Mouse (Mus musculus): ENCODE data around the gene Ror1.

Ror1 gene

DNA sequence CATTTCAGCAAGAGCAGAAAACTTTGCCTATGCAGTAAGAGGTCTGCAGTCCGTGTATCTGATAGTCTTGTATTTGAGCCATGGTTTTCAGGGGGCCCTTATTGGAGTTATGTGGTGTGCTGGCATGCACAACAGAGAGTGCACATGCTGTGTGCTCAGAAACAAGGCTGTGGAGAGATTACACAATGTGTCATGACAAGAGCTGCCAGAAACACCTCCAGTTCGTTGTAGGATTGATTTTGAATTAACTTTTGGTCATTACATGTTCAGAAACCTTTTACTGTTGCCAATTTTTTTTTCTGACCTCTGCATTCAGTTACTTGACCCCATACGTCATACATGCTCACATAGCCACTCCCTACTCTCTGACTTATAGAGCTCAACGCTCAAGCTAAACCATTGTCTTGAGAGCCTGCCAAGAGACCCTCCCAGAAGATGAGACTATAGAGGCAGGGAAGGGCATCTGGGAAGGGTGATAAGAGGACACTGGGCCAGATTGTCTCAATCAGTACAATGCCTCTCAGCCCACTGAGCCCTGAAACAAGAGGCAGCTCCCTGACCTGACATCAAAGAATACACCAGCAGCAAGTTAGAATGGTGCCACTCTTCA lies 232.9 kb downstream of the Ror1 start:
- DNase-seq = no peak

DNA sequence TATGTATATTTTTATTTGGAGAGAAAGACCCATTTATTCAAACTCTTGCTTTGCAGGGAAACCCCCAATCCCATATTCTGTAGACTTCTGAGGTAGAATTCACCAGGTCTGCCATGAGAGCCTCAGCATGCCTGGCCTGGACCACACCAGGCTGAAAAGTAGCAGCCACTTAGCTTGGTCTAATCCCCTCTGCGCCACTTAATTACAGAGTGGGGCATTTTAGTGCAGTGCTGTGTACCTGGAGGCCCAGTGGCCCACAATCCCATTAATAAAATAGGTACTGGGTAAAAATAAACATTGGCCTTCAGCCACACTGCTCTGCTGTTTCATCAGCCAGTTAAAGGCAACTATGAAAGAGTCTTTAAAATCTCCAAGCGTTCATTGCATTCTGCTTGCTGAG lies 239.6 kb downstream of the Ror1 start:
- DNase-seq = no peak

DNA sequence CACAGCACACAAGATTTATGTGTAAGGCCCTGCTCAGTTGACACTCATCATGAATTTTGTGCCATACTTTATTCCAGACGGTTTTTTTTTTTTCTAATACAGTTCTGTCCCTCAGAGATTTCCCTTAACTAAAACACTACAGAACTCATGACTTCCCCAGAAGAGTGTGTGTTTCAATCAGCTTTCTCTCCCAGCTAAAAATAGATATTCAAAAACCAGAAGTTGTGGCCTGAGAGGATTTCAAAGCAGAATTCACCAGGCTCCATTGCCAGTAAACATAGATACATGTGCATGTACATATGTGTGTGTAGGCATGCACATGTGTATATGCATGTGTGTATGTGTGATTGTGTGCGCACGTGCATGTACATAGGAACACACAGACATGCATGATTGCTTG lies 252.2 kb downstream of the Ror1 start:
- no peak for DNase-seq

DNA sequence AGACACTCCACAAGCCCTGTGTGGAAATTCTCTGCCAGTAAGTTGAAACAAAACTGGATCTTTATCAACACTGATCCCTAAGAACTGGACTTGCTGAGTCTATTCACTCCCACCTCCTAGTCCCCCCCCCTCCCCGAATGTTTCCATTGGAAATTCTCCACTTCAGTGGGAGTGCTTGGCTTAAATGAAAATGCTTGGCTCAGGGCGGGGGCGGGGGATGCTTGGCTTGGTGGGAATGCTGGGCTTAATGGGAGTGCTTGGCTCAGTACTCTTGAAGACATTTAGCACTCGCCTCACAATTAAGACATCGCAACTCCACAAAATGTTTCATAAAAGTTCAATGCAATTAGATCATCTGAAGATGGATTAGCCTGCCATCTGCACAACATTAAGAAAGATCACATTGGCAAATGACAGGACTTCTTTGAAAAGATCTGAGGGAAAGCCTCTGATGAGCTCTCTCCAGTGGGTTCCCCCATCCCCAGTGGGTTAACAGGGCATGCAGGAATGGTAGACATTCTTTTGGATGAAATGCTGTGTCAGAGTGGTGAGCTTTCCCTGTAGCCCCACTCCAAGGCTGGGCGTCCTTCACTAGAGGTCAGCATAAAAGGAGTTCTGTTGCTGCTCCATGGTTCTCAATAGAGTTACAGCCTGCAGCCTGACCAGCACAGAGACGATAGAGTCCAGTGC lies 254.7 kb downstream of the Ror1 start:
- DNase-seq = no peak

DNA sequence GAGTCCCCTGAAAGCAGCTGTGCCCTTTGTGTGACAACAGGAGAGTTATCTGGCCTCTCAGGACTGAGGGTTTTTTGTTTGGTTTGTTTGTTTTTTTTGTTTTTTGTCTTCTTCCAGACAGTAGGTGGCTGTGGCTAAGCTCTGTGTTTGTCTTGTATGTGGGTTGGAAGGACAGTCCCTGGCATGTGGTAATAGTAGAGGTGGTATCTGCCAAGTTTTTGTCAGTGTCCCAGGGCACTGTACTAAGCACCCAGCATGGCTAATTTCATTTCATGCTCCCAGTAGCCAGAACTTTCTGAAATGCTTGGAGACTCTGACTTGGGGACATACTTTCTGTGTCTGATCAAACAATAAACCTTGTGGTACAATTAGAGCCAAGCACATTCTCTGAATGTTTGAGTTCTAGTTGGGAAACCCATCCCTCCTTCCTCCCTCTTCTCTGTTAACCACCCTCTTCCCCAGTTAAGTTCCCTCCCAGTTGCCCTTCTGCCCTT lies 256.3 kb downstream of the Ror1 start:
- no peak for DNase-seq

DNA sequence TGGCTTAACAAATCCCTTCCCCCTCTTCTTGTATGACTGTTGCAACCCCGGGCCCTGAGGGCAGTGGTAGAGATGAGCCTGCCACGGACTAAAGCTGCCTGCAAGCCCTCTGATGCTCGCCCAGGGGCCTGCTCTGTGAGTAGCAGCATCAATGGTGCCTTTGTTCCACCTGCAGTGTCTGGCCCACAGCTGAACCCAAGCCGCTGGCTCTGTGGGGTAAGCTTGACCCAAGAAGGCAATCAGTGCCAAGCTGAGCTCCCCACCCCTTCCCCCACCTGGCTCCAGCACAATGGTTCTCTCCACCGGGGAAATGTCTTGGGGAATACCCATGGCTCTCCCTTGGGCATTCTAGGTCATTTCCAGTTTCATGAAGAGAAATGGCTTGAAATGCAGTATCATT lies 260.0 kb downstream of the Ror1 start:
- DNase-seq = no peak

DNA sequence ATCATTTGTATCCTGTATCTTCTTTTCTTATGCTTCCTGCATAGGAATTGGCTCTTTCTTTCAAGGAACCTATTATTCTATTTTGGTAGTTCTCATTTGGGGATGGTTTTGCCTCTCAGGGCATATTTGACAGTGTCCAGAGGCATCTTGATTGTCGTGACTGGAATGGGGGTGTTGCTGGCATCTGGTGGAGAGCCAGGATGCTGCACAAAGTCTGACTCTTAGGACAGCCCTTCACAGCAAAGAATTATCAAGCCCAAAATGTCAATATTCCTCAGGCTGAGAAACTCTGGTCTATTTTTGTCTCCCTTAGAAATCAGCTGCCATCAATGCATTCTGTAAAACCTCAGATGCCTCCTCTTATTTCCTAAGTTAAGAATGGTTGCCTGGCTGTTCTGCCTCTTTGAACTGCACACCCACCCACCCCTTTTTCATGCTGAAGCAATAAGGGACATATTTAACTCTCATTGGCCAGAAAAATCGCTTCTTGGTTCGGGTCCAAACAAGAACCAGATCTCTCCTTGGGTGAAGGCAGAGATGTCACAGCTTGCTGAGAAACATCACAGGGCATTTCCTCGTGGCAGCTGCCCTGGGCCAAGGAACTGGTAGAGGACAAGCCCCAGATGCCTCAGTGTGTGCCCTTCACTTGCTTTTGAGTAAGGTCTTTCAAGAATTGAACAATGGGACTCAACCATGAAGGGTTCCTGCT lies 262.4 kb downstream of the Ror1 start:
- DNase-seq = no peak

DNA sequence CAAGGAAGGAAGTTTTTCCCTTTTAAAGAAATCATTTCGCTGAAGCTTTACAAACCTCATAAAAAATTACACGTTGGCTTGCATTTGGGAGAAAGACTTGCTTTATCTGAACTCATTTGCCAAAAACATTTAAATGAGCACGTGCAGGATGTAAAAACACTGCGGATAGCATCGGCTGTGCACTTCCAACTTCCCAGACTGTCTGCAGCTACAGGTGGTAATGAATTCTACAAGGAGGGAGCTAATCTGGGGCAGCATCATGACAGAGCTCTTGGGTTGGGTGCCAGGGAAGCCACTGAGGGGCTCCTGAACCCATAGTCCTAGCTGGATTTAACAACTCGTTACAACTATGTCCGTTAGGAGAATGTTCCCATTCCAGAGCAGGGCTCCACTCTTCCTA lies 268.1 kb downstream of the Ror1 start:
- DNase-seq = no peak

DNA sequence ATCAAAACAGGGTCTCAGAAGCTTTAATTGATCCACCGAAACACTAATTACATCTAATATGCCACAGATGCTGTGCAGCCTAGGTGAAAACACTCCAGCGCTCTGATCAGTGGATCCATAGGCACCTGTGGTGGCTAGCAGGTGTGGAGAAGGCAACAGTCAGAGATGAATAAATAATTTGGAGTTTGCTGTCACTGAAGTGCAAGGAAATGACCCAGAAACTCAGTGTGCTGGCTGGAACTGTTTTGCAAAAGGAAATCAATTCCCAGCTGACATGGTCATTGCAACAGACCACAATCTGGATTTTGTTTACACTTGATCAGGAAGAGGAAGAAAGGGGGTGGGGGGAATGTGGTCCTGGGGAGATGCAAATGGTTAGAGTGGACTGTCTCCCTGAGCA lies 273.1 kb downstream of the Ror1 start:
- no peak for DNase-seq

DNA sequence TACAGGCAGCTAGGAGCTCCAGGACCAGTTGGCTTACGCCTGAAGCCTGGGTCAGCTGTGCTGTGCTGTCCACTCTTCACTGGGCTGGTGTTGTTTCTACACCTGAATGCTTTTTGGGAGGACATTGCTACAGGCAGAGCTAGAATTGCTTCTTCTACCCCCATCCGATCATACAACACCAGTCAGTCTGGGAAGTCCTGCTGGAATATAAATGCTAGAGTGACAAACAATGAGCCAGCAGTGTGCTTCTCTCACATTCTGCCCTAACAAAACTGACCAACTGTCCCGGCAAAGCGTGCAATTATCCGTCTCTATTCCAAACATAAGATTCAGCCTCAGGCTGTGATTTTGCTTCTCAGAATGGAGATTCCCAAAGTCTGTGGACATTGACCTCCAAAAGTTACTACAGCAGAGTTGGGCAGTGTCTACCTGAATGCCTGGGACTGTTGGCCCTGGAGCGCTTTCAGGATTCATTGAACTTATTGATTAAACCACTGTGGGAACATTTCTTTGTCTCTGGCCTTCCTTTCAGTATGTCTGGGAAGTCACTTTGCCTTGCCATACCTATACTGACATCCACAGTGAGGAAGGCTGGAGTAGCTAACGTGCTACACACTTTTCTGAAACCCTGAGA lies 274.1 kb downstream of the Ror1 start:
- DNase-seq = no peak

DNA sequence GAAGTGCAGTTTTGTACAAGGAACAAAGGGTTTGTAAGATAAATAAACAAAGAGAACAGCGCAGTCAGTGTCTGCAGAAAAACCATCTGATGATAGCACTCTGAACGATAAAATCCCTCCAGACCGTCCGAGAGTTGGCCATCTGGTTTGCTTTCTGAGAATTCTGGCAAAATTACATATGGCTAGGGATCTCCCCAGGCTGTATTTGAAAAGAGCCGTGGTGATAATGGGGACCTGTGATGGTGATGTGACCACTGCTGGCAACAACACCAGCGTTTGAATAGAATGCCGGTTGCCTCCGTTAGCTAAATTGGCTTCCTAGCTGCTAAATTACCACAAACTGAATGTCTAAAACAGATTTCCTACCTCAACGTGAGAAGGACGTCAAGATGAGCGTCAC lies 277.2 kb downstream of the Ror1 start:
- no peak for DNase-seq

DNA sequence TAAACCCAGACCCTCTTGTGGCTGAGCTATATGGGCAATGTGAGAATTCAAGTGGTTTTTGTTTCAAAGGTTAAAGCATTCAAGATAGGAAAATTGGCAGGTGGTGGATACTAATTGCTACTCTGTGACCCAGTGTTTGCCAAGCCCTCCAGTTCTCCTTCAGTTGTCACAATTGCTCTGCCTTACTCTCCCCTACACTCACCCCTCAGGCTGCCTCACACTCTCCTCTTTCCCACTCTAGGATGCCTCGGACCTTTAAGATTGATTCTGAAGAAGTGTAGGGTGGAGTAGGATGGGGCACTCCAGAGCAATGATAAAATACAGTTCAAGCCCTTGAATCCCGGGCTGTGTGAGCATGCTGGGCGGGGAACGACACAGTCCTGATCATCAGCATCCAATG lies 278.2 kb downstream of the Ror1 start:
- DNase-seq = no peak

DNA sequence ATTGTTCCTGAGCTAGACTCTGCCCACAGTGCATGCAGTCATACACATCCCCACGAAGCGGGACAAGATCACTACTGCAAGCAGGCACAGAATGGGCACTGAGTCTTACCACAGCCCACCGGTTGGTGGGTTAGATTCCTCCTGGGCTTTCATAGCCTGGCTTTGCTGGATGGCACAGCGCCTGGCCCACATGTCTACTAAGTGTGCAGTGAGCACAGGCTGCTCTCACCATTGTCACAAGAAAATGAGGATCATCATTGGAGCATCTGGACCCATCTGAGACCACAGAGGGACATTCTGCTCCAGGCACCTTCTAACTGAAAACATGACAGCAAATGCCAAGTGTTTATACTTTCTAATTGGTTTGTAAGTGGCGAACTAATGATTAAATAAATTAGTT lies 279.7 kb downstream of the Ror1 start:
- no peak for DNase-seq

DNA sequence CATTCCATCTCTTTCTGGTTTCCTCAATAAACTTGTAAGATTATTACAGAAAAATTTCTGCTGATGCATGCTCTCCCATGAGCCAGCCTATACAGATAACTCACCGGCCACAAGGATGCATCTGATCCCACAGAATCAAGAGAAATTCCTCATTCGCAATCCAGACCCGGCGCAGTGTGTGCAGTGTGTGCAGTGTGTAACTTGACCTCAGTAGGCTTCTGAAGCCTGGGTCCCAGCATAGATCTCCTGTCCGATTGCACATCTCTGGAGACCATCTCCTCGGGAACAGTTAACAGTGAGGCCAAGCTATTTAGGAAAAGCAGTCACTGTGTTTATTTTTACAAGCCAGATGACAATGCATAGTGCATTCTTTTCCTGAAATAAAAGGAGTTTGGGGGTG lies 280.6 kb downstream of the Ror1 start:
- DNase-seq = no peak

DNA sequence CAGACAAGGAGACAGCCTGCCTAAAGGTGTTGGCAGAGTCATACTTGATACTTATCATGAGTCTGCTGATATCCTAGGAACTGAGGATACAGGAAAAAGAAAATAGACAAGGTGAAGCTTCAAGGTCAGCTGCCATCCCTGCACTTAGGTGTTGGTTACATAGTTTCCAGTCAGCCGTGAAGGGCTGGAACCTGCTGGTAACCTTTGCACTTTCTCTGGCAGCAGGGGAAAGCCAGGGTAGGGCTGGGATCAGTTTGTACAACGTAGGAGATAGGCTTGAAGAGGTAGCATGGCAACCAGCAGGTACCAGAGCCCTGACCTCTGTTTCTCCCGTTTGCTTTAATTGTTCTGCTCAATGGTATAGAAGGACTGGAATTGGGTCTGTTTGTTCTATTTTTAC lies 281.6 kb downstream of the Ror1 start:
- DNase-seq = peak; percentile 48 to 56

DNA sequence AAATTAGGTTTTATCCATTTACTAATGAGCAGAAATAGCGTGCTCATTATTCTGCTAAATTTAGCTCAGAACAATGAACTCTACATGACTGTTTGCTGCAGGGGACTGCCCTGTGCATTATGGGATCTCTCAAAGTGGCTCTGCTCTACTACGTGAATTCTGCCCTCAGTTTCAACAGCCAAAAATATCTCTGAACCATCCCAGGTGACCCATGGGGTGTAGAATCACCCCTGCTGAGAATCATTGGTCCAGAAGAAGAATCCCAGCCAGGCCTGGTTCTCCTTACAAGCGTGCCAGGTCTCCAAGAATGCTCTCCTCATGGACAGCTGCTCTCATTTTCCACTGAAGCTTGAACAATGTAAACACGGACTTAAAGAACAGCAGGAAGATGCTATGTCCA lies 282.4 kb downstream of the Ror1 start:
- DNase-seq = no peak

DNA sequence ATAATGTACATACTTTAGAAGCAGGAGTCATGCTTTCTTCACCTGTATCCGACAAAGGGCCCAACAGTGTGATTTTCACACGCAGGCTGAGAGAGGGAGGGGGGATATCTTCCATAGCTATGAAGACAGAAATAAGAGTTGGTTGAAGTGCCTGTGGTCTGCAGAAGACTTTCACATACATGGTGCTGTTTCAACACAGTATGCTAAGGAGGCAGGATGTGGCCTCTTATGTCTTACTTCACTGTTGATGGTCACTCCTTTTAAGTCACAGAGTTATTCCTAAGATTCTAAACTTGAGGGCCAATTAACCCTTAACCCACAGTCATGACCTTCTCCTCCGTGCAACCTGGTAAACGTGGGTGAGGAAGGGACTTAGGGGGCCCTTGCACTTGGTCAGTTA lies 286.2 kb downstream of the Ror1 start:
- DNase-seq = no peak

DNA sequence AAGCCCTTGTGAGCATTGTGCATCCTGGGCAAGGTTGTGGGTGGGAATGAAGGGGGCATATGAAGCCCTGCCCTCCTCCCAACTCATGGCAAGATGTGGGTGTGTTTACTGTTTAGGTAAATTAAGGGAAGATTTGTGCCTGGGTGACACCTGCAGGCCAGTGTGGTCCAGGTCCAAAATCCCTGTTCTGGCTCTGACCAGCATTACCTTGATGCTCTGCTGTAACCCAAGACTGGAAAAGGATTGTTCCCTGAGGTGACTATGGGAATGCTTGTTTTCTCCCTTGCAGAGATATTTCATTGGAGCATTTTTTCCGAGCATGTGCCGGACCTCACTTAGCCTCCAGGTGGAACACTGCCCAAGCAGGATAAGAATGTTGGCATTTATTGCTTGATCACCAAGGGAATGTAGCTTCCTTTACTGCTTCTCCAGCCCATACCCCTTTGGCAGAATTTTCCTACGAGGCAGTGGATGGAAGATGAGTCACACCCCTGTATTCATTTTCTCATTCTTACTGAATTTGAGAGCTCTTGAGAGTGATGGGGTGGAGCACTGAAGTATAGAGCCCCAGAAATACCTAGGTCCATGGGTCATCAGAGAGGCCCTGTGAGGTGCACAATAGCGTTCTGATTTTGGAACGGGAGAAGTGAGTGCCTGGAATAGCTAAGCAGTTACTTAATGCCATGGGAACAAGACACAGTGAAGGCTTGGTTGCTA lies 290.8 kb downstream of the Ror1 start:
- DNase-seq = no peak

DNA sequence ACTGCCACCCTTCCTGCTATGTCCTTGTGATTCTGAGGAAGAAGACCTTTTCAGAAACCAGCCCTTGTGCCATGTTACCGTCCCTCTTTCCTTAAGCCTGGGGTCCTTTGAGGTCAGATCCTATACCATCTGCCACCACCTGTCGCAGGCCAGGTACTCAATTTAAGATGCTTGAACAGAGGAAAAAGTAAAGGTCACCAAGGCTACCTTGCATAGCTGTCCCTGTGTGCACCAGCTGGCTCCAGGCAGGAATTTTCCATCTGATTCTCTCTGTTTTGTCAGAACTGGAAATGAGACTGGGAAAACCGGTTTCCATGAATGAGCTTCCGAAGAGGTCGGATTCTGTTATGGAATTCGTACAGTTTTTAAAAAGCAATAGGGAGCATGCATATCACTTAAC lies 294.8 kb downstream of the Ror1 start:
- no peak for DNase-seq

DNA sequence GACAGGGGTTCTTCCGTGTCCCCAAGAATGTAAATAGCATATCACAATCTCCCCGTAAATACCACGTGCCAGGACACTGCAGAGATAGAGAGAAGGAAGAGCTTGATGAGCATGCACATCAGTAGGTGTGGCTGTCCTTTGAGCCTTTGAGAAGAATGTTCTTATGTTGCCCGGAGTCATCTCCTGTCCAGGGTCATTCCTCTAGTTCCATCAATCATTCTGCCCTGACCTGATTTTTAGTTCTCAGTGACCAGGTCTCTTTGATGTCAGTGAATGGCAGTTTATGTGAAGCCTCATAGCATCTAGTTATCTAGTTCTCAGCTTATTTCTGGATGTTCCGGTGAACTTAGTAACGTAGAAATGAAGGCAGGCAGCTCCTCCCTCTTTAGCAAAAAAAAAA lies 295.4 kb downstream of the Ror1 start:
- DNase-seq = no peak

DNA sequence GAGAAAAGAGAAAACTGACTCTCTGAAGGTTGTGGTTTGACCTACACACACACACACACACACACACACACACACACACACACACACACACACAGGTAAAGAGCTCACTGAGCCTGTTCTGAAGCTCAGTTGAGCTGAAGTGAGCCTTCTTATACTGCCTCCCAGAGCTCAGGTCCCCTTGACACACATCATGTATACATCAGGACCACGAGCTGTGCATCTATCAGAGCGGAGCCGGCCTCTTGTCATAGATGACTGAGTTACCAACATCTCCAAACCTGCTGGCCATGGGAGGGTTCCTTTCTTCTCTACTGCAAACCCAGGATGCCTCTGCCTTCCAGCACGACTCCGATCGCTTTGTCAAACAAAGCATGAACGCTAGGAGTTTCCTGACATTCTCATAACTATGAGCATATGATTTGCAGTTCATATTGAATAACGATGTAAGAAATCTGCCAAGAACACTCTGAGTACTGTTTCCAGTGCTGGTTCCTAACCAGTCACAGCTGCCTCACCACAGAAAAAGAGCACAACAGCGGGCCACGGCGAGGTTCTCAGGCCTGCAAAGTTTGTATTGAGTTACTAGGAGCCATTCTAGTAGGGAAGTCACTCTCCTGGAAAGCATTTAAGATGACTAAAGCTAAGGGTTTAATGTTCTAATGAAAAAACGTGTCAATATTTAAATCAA lies 297.9 kb downstream of the Ror1 start:
- DNase-seq = no peak

DNA sequence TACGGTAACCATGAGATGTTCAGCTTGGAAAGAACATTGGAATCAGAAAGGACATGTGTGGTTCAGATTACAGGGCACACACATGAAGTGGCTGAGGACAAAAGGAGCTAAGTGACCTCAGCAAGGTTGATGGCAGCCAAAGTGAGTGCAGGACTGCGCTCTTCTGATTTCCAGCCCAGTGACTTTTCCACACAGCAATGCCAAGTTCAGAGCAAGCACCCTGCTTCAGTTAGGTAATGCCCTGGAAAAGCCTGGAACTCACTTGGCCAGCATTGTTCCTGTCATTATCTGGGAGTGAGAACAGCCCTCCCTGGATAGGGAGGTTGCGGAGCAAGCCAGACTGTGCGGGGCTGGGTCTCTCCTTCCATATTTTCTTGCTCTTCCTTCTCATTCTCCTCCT lies 299.8 kb downstream of the Ror1 start:
- peak in 1 of 2 experiments; percentile 23 for DNase-seq

DNA sequence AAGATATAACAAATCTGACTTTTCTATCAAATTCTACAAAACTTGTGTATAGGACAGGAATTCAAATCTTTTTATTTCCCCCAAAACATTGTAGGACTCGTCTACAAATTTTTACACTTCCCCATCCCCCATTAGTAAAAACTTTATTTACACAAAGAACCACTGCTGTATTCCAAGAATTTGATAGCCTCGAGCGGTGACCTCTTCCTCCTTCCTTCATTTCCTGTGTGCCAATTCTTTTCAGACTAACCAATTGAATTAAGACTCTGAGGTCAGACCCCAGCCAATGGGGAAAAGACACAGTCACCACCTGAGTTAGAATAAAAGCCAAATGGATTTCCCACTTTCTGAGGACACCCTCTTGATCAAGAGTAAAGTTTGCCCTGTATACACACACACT lies 302.5 kb downstream of the Ror1 start:
- DNase-seq = no peak

Data from kidney, postnatal 36 days (tissue).